Mouse (Mus musculus): ENCODE results near the gene Rnaseh2a.
"Not testable (repeated sequence)": the region's sequence is repeated elsewhere in the genome, so short reads cannot be mapped to it uniquely, and the experiment has no call there.

Gene Rnaseh2a

DNA sequence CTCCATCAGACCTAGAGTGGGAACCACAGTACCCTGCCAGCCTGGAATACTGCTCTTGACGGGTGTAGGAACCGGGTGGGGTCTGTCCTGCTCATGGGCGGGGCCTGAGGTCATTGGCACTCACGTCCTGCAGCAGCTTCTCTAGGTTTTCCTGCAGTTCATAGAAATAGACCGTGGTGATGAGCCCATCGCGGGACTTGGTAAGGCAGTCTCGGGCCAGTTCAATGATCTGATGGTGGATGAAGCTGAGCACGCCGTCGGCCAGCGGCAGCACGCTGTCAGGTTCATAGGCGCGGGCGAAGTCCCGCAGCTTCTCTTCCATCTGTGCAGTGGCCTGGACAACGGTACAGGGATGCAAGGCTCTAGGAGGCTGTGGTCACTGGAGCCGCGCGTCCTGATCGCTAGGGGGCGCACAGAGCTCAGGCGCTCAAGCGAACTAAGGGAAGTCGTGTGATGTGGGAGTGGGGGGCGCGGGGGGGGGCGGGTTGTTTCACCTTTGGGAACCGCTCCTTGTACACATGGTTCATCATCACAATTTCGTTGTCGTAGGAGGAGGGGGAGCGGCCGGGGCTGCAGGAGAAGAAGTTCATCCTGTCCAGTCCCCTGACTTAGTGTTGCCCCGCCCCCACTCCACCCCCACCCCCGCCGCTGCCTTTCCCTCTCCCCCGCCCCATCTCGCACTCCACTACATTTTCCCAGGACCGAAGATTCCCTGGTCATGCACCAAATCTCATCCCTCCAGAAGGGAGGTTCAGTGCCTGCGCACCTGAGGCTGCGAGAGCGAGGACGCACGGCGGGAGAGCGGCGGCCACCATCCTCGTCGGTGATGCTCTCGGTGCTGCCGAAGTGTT, 40.9 kb downstream of the Rnaseh2a start:
- peak; percentile 85 for DNase-seq

DNA sequence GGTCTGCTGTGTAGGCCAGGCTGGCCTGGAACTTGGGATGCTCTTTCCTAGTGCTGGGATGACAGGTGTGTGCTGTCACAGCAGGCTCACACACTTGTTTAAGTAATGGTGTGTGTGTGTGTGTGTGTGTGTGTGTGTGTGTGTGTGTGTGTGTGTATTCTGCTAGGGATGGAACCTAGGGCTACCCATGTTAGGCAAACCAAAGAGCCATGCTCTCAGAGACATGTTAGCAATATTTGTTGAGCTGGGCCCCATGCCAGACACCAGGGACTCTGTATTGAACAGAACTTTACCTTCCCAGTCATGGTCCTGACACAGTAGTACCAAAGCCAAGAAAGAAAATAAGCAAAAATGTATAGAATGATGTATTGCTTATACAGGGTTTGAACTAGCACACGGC, 42.1 kb downstream of the Rnaseh2a start:
- no peak for DNase-seq

DNA sequence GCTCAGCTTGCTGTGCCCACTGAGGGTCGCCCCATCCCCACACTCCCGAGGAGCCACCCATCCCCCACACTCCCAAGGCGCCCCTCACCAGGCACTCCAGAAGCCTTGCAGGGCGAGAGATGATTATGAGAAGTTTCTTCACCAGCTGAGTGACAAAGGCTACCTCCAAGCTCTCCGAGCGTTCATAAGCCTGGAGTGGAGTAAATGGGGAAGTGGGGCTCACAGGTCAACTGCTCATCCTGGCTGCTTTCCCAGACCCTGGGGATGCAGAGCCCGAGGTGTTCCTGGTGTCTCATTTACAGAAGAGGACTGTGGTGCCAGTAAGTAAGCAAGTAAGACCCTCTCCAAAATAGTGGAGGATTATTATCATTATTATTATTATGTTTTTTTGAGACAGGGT, 44.0 kb downstream of the Rnaseh2a start:
- DNase-seq: no peak

DNA sequence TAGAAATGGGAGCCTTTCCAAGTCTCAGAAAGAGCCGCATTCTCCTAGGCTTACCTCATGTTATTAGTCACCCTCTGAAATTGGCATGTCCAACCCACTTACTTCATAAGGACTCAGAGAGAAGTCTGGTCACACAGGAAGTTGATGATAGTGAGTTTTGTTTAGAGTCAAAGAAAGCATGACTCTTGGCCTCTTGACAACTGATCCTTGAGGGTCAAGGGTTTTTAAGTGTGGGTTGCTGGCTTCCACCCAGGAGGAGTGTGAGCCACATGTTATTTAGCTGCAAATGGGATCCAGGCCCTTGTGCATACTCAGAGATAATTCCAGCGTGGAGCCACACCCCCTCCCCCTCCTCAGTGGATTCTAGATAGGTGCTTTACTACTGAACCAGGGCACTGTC, 48.0 kb downstream of the Rnaseh2a start:
- no peak for DNase-seq

DNA sequence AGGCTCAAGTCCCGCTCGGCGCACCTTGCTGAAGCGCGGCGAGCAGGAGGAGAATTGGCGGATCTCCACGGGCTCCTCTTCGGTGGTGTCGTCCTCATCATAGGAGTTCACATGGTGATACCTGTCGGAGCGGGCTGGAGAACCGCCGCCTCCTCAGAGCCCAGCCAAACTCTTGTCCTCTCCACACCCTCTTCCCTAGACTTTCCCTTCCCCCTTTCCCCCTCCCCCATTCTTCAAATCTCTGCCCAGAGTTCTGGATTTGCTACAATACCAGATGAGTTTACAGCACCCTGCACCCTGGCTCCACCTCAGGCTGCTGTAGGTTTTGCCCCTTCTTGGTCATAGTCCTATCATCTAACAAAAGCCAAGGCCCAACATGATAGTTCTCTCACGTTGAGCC, 50.9 kb downstream of the Rnaseh2a start:
- no peak for DNase-seq

DNA sequence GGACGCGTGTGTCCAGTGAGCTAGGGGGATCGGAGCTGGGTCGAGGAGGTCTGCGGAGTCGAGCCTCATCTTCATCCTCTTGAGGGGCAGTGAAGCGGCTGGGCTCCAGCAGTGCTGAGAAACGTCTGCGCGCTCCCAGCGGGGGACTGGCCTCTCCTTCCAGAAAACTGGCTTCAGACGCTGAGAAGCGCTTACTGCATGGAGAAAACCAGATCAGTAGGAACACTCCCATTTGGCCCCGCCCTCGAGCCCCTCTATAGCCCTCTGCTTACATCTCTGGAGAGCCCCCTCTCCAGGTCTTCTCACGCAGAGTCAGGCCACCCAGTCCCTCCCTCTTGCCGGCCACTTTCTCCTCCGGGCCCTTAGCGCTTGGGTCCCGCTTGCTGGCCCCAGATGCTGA, 51.8 kb downstream of the Rnaseh2a start:
- DNase-seq: no peak

DNA sequence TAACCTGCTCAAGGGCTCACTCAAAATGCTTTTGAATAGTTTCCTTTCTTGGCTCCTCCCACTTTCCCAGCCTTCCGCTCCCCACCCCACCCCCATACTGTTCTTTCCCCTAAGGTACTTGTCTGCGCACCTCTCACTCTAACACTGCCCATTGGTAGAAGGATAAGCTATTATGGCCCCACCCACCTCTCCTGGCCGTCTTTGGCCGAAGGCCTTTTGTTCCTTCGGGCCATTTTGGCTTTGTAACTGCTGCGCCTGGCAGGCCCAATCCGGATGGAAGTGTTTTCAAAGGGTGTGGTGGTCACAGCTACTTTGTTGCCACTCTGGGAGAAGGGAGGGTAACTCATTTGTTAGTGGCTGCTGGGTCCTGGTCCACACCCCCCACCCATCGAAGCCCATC, 54.3 kb downstream of the Rnaseh2a start:
- no peak for DNase-seq

DNA sequence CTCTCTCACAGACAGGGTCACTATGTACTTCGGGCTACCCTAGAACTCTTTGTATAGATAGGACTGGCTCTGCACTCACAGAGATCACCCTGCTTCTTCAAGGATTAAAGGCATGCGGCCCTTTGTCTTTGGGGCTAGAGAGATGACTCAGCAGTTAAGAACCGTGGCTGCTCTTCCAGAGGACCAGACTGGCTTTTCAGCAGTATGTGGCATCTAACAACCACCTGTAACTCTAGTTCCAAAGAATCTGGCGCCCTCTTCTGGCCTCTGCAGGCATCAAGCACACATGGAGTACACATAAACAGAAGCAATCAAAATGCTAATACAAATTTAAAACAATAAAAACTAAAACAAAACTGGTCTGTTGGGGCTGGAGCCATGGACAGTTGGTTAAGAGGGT, 55.6 kb downstream of the Rnaseh2a start:
- no peak for DNase-seq

DNA sequence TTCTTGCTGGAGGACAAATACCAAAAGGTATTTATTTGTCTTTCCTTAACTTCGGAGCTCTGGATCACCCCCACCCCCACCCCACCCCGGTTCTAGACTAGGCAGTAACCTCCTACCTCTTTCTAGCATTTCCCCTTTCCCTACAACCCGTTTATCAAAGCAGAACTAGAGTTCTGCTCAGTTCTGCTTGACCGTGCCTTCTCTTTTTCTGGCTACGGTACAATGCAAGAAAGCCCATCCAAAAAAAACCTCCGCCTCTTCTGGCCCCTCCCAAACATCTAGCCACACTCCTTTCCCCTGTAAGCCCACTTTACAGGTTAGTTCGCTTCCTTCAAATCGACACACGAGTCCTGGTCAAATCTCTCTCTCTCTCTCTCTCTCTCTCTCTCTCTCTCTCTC, 56.1 kb downstream of the Rnaseh2a start:
- DNase-seq: no peak

DNA sequence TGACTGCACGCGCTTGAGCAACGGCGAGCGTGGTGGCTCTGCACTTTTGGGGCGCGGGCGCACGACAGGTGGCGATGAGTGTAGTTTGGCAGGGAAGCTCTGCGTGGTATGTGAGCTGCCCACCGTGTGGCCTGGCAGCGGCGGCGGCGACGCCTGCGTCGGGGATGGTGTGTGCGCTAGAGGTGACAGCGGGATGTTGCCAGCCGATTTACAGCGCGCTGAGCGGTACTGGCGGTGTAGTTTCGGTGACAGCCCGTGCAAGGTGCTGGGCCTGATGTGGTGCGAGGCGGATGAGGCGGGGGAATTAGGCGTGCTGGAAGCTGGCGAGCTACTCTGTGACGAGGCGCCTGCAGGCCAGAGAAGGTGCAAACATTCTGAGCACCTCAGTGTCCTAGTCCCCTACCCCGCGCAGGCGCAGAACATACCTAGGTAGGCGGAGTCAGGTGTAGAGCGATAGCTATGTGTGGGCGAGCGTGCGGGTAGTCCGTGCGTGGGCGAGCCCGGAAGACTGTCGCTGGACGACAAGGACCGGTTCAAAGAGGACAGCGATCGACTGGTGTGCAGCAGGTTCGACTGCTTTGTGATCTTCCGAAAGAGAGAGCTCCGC, 56.6 kb downstream of the Rnaseh2a start:
- peak; percentile 86 for DNase-seq

DNA sequence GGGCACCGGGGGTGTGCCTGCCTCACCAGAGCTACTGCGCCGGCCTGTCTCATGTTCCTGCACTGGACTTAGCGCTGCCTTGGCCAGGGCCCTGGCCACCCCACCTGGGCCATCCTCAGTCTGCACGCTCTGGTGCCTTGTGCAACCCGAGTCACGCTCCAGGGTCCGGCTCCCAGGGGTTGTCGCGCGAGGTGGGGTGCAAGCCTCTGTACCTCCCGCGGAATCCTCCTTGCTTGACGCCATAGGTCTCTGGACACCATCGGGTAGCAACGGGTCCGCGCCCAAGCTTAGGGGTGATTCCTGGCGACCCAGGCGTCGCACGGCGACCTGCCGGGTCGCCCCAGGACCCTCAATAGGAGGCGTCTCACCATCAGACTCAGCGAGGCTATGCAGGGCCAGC, 57.2 kb downstream of the Rnaseh2a start:
- DNase-seq: peak; percentile 53

DNA sequence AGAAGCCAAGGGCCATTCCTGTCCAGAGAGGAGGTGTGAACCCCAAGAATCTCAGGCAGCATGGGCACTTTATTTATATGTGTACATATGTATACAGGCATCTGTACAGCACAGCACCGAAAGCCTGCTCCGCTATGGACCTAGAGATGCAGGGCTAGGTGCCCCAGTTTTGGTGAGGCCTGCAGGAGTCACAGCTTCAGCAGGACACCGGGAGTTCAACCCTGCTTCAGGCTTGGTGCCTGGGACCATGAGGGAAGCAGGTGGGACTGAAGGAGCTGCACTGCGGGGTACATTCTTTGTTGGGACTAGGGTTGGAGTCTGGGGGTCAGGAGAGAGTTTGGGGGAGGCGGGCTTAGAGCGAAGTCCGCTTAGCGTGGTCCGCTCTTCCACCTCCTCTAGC, 57.7 kb downstream of the Rnaseh2a start:
- DNase-seq: peak; percentile 47

DNA sequence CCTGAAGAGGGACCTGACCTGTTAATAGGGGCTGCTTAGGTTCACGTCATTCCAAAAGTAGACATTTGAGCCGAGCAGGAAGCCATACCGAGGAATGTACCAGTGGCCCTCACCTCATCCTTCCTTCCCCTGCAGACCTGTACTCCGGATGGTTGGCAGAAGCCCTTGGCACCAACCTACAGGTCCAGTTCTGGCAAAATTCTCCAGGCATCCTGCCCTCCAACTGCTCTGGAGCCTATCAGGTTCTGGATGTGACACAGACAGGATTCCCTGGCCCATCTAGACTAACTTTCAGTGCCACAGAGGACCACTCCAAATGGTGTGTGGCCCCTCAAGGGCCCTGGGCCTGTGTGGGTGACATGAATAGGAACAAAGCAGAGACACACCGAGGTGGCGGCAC, 59.0 kb downstream of the Rnaseh2a start:
- peak; percentile 90 for DNase-seq

DNA sequence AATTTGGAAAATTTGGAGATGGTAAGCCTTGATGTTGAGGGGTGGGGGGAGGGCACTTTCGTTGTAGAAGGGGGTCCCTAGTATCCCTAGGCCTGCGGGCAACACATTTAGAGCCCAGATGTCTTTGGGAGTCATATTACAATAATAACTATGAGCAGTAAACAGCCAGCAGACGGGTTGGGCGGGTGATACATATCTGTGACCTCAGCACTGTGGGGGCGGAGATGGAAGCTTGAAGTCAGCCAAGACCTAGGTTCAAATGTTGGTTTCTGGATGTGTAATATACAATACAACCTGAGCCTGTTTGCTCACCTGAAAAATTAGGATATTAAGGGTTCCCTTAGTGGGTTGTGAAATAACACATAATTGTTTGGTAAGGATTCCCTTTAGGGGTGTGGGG, 59.6 kb downstream of the Rnaseh2a start:
- no peak for DNase-seq

DNA sequence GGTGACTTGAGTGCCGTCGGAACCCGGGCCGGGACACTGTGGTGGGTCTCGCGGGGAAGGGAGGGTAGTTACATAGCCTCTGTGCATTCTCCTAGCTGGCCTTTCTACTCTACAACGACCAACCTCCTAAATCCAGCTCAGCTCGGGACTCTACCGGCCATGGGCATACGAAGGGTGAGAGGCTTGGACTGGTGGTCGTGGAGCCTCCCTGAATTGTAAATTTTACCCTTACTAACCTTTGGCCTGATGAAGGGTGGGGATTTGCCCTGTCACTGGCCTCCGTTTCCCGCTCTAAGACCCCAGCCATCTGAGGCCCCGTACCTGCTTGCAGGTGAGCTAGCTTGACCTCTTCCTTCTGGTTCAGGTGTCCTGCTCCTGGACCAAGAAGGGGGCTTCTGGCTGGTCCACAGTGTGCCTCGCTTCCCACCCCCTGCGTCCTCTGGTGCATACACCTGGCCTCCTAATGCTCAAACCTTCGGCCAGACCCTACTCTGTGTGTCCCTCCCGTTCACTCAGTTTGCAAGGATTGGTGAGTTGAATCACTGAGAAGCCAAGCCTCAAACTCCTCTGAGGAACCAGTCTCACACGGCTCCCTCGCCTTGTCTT, 60.3 kb downstream of the Rnaseh2a start:
- no peak for DNase-seq

DNA sequence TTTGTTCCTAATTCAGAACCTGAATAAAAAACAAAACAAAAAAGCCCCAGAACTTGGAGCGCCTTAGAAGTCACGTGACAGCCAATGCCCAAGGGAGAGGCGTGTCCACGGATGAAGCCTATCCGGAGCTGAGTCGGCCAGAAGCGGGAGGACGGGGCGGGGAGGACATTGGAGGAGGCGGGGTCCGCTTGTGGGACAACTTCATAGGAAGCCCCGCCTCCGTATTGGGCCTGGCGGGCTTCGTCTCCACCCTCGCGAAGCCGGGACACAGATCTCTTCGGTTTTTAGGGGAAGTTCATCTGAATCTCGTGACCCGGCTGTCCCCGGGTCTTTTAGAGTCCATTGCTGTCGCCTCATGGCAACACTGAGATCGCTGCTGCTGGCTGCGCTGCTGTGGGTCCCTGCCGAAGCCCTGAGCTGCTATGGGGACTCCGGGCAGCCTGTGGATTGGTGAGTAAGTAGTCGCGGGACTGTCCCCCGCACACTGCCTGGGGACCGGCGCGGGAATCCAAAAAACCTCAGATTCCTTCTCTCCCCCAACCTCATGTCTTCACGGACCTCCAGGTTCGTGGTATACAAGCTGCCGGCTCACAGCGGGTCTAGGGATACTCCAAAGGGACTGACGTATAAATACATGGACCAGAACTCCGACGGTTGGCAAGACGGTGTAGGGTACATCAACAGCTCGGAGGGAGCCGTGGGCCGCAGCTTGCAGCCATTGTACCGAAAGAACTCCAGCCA, 61.0 kb downstream of the Rnaseh2a start, which contains the start of gene Dnase2a:
Gene Dnase2a (plus strand): TSS at position 140 of the 741 bp plus-strand sequence.
- DNase-seq: peak; percentile 87

DNA sequence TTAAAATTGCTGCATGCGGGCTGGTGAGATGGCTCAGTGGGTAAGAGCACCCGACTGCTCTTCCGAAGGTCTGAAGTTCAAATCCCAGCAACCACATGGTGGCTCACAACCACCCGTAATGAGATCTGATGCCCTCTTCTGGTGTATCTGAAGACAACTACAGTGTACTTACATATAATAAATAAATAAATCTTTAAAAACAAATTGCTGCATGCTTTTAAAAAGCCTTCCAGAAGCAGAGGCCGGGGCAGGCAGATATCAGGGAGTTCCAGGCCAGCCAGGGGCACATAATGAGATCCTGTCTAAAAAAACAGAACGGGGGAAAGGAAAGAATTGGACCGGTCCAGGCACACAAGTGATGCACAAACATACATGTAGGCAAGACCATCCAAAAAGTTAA, 61.6 kb downstream of the Rnaseh2a start:
- DNase-seq: not testable (repeated sequence)

DNA sequence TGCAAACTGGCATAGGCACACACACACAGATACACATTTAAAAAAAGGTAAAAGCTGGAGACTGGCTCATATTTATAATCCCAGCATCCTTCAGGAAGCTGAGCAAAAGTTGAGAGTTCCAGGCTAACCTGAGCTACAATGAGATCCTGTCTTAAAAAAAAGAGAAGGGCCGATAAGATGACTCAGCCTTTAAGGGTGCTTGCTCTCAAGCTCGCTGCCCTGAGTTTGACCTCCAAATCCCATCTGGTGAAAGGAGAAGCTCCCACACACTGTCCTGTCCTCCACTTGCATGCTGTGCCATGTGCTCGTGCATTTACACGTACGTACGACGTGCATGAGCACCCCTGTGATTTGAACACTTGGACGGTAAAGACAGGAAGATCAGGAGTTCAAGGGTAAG, 62.1 kb downstream of the Rnaseh2a start:
- DNase-seq: no peak

DNA sequence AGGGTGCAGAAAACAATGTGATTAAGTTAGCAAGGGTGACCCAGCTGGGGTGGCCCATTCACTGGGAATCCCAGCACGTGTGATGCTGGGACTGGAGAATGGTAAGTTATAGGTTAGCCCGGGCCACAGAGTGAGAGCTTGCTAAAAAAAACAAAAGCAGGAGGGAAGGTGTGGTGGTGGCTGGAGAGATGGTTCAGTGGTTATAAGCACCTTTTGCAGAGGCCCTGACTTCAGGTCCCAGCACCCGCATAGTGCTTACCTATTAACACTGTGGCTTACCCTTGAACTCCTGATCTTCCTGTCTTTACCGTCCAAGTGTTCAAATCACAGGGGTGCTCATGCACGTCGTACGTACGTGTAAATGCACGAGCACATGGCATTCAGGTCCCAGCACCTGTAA, 62.5 kb downstream of the Rnaseh2a start:
- no peak for DNase-seq

Measured in cerebellum, adult 9-10 months (tissue).